Mouse (Mus musculus): ENCODE data around the gene R3hdm2. TPM values are rescaled to one million over a fixed set of nuclear protein-coding genes. Genes with fewer than 3 reads are reported as not detected.

Gene R3hdm2
- polyA plus RNA-seq, 1 experiment, result 135 TPM

DNA sequence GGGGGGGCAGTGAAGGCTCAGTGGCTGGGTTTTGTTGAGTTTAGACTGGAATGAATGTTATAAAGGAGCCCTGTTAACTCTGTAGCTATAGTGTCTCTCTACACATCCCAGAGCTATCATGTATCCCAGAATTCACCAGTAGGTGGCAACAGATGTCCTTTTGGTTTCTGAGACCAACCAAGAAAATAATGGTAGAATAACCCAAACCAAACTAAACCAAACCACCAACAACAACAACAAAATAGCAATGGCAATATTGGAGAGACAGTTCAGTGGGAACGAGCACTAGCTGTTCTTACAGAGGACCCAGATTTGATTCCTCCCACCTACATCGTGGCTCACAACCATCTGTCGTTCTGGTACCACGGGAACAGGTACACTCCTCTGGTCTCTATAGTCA, 99.0 kb downstream of the R3hdm2 start:
- Histone ChIP-seq H3K27me3 (ENCODE audit: control insufficient read depth, insufficient read depth, low read length) (no peaks in the 10 kb centered on the region), H3K4me3 (ENCODE audit: control insufficient read depth, insufficient read depth, low read length) (no peak overlapping the region), H3K27ac (ENCODE audit: control insufficient read depth, insufficient read depth, low read length) (no peak overlapping the region), H3K4me1 (replicated peaks; ENCODE audit: control insufficient read depth, insufficient read depth, low read length) (no peaks in the 10 kb centered on the region), H3K36me3 (ENCODE audit: control insufficient read depth, insufficient read depth, low read length) (peaks cover 25% of the 10 kb centered on the region)
- peak; percentile 38 for DNase-seq
- 93% methylated on average over 4 of the region's 4 CpGs for WGBS
- no peak for TF ChIP-seq POLR2A (IDR thresholded peaks at IDR 0.05; ENCODE audit: control insufficient read depth, extremely low read depth, insufficient read depth, low read length, poor library complexity)
- TF ChIP-seq CTCF (IDR thresholded peaks at IDR 0.05; ENCODE audit: borderline replicate concordance, control insufficient read depth, extremely low read depth, insufficient read depth, low read length, poor library complexity), result no peak

DNA sequence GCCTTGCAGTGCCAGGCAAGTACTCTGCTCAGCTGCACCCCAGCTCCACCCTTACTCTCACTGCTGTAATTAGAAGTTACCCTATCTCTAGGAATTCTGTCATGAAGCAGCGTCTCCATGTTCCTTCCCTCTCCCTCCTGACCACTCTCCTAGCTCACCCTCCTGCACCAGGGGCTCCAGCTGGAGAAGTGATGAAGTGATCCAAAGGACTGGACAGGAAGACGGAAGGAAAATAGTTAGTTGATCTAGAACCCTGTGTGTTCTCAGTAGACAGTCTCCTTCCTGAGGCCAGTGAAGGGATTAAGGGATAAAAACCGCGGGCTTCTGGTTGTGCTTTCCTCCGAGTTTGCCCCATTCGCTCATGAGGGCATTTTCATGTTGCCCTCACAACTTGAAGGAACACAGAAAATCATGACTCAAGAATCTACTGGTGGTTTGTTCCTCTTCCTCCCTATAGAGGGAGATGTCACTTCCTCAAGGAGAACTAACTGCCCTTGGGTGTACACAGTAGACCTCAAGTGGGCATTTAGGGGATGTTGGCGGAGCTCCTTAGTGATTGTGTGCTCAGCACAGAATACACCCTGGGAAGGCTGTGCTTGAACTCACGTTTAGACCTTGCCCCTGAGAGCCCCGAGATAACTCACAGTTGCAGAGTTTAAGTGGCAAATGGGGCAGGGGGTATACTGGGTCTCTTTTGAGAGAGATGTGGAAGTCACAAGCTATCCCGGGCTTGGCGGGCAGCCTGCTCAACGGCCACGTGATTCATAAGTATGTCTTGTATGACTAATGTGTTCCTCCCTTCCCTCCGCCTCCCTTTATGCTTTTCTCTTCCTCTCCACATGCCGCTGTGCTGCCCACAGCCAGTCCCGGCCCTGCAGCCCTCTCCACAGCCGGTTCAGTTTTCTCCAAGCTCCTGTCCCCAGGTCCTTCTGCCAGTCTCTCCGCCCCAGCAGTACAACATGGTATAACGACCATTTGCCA, 101.0 kb downstream of the R3hdm2 start:
- Histone ChIP-seq H3K4me1 (replicated peaks; ENCODE audit: control insufficient read depth, insufficient read depth, low read length) (0 out of 2 replicates have a peak, but pooled peaks cover 3% of the 10 kb centered on the region), H3K27ac (ENCODE audit: control insufficient read depth, insufficient read depth, low read length) (peak overlapping the region; percentile 35; the same call in 1 of the 2 replicates)
- no peak for DNase-seq

DNA sequence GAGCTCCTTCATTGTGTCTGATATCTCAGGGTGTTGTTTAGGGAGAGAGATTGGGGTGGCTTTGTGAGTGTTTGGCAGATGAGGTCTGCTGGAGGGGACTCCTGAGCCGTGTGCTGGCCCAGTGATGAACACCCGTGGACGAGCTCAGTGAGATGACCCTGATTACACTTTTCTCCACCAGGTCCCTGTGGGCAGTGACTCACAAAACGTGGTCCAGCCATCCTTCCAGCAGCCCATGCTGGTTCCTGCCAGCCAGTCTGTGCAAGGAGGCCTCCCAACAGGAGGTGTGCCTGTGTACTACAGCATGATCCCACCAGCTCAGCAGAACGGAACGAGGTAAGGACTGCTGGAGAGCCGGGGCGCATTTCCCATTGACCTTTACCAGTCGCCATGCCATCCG, 105.1 kb downstream of the R3hdm2 start:
- Histone ChIP-seq H3K36me3 (ENCODE audit: control insufficient read depth, insufficient read depth, low read length) (peaks cover 32% of the 10 kb centered on the region), H3K4me1 (replicated peaks; ENCODE audit: control insufficient read depth, insufficient read depth, low read length) (0 out of 2 replicates have a peak, but pooled peaks cover 3% of the 10 kb centered on the region), H3K27ac (ENCODE audit: control insufficient read depth, insufficient read depth, low read length) (no peak overlapping the region), H3K27me3 (ENCODE audit: control insufficient read depth, insufficient read depth, low read length) (no peaks in the 10 kb centered on the region), H3K4me3 (ENCODE audit: control insufficient read depth, insufficient read depth, low read length) (no peak overlapping the region)
- no peak for DNase-seq
- 67% methylated on average over 10 of the region's 10 CpGs for WGBS
- TF ChIP-seq CTCF (IDR thresholded peaks at IDR 0.05; ENCODE audit: borderline replicate concordance, control insufficient read depth, extremely low read depth, insufficient read depth, low read length, poor library complexity) (no peak), POLR2A (IDR thresholded peaks at IDR 0.05; ENCODE audit: control insufficient read depth, extremely low read depth, insufficient read depth, low read length, poor library complexity) (no peak)

More for the DNA sequence above, 101.0 kb downstream of the R3hdm2 start:
- H3K4me3 ChIP-seq (ENCODE audit: control insufficient read depth, insufficient read depth, low read length), result no peak overlapping the region
- peaks cover 32% of the 10 kb centered on the region for H3K36me3 ChIP-seq (ENCODE audit: control insufficient read depth, insufficient read depth, low read length)
- WGBS, result 50% methylated on average over 19 of the region's 19 CpGs
- no peaks in the 10 kb centered on the region for H3K27me3 ChIP-seq (ENCODE audit: control insufficient read depth, insufficient read depth, low read length)
- TF ChIP-seq CTCF (IDR thresholded peaks at IDR 0.05; ENCODE audit: borderline replicate concordance, control insufficient read depth, extremely low read depth, insufficient read depth, low read length, poor library complexity) (no peak), POLR2A (IDR thresholded peaks at IDR 0.05; ENCODE audit: control insufficient read depth, extremely low read depth, insufficient read depth, low read length, poor library complexity) (no peak)

DNA sequence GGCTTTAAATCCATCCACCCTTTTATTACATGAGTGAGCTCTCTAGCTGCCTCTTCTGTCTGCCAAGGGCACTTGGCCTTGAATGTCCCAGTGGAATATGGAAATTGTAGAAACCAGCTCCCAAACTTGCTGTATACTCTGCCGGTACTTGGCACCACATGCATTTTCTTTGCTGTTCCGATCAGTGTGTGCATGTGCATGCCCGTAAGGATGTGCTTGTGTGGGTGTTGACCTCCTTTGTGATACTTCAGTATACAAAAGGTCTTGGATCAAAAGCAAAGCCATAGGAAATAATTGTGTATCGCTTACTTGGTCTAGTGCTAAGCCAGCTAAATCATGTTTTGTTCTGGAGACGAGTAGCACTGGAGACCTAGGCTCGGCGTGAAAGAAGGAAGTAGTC, 108.7 kb downstream of the R3hdm2 start:
- no peaks in the 10 kb centered on the region for H3K27me3 ChIP-seq (ENCODE audit: control insufficient read depth, insufficient read depth, low read length)
- H3K36me3 ChIP-seq (ENCODE audit: control insufficient read depth, insufficient read depth, low read length), result peaks cover 45% of the 10 kb centered on the region
- H3K27ac ChIP-seq (ENCODE audit: control insufficient read depth, insufficient read depth, low read length), result no peak overlapping the region
- H3K4me3 ChIP-seq (ENCODE audit: control insufficient read depth, insufficient read depth, low read length), result no peak overlapping the region
- 94% methylated on average over 7 of the region's 7 CpGs for WGBS
- TF ChIP-seq POLR2A (IDR thresholded peaks at IDR 0.05; ENCODE audit: control insufficient read depth, extremely low read depth, insufficient read depth, low read length, poor library complexity) (no peak), CTCF (IDR thresholded peaks at IDR 0.05; ENCODE audit: borderline replicate concordance, control insufficient read depth, extremely low read depth, insufficient read depth, low read length, poor library complexity) (no peak)
- H3K4me1 ChIP-seq (replicated peaks; ENCODE audit: control insufficient read depth, insufficient read depth, low read length), result 0 out of 2 replicates have a peak, but pooled peaks cover 3% of the 10 kb centered on the region
- DNase-seq, result no peak

DNA sequence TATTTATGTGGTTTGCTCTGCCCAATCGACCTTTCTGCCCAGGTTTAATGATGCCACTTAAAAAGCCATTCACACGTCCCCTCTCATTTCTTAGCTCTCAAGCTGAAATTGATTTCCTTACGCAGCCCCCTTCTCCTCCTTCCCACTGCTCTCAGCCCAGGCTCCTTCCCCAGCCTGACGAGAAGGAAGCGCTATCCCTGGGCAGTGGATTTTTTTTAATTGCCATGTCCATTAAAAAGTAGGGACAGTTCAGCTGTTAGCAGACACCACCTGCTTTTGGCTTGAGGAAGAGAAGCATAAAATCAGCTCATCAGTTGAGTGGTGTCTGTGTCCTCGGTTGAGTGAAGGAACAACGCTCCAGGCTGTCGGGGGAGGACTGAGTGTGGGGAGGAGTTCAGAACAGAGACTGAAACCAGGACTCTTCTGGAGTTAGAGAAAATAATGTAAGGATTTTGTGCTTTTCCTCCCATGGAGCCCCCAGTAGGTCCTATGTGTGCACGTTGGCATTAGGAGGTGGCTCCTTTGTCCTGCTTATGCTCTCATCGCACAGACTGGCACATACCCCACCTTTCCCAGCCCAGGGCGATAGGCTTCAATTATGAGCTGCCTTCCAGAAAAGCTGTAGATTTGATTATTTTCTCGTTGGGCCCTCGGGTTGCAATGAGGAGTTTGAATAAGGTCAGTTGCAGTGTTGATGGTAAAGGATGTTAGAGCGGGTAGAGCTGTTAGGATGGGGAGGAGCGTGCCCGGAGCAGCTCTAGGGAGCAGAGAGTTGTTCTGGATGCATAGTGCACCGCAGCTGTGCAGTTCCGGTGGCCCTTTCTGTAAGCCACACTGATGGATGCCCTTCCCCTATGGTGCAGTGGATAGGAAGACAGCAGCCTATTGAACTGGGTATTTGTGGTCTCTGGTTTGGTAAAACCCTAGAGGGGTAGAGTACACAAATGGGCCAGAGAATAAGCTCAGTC, 110.3 kb downstream of the R3hdm2 start:
- no peak for TF ChIP-seq CTCF (IDR thresholded peaks at IDR 0.05; ENCODE audit: borderline replicate concordance, control insufficient read depth, extremely low read depth, insufficient read depth, low read length, poor library complexity)
- TF ChIP-seq POLR2A (IDR thresholded peaks at IDR 0.05; ENCODE audit: control insufficient read depth, extremely low read depth, insufficient read depth, low read length, poor library complexity), result no peak
- no peaks in the 10 kb centered on the region for H3K27me3 ChIP-seq (ENCODE audit: control insufficient read depth, insufficient read depth, low read length)
- H3K4me3 ChIP-seq (ENCODE audit: control insufficient read depth, insufficient read depth, low read length), result no peak overlapping the region
- no peak overlapping the region for H3K27ac ChIP-seq (ENCODE audit: control insufficient read depth, insufficient read depth, low read length)
- DNase-seq, result no peak
- WGBS, result 95% methylated on average over 18 of the region's 18 CpGs
- H3K4me1 ChIP-seq (replicated peaks; ENCODE audit: control insufficient read depth, insufficient read depth, low read length), result no peaks in the 10 kb centered on the region
- peaks cover 38% of the 10 kb centered on the region for H3K36me3 ChIP-seq (ENCODE audit: control insufficient read depth, insufficient read depth, low read length)

DNA sequence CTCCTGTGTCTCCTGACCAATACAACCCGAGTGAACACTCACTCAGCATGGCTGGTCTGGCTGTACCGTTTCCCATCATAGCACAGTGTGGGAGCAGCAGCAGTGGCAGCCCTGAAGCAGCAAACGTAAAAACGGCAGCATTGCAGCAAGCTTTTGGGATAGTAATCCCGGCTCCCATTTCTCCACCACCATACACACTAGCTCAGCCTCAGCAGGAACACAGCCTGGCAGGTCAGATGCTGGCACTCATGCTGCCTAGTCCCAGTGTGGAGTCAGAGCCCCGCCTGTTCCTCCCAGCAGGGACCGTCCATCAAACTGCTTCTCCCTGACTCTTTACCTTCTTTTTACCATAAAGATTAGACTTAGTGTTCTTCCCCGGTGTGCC, 111.0 kb downstream of the R3hdm2 start:
- H3K27ac ChIP-seq (ENCODE audit: control insufficient read depth, insufficient read depth, low read length), result no peak overlapping the region
- WGBS, result 95% methylated on average over 8 of the region's 8 CpGs
- H3K4me1 ChIP-seq (replicated peaks; ENCODE audit: control insufficient read depth, insufficient read depth, low read length), result no peaks in the 10 kb centered on the region
- peaks cover 40% of the 10 kb centered on the region for H3K36me3 ChIP-seq (ENCODE audit: control insufficient read depth, insufficient read depth, low read length)
- DNase-seq, result no peak
- no peak overlapping the region for H3K4me3 ChIP-seq (ENCODE audit: control insufficient read depth, insufficient read depth, low read length)
- no peaks in the 10 kb centered on the region for H3K27me3 ChIP-seq (ENCODE audit: control insufficient read depth, insufficient read depth, low read length)
- no peak for TF ChIP-seq CTCF (IDR thresholded peaks at IDR 0.05; ENCODE audit: borderline replicate concordance, control insufficient read depth, extremely low read depth, insufficient read depth, low read length, poor library complexity)
- TF ChIP-seq POLR2A (IDR thresholded peaks at IDR 0.05; ENCODE audit: control insufficient read depth, extremely low read depth, insufficient read depth, low read length, poor library complexity), result no peak

Data from thymus, adult 2 months (tissue).